Mouse (Mus musculus) intestine, embryonic 14.5 days (tissue): ENCODE data around the gene Cort. TPM values are rescaled to one million over a fixed set of nuclear protein-coding genes. Genes with fewer than 3 reads are reported as not detected.
A peak's percentile ranks its signal among the peaks of the same experiment; 100 is the strongest.

ENCODE experiments used
- ATAC-seq: fragments of 200-750 bp; cut with Nextera tagmentation; replicated peaks from 2 replicates; pipeline ENCODE4 v1.8.0; 2017; ENCODE audit warnings: low read depth, moderate number of reproducible peaks, moderate TSS enrichment, moderate library complexity; ENCODE audit not compliant: low FRiP score, low TSS enrichment
- DNase-seq: peaks from one replicate; pipeline ENCODE4 v3.0.0-alpha.2; 2018; ENCODE audit warnings: low spot score
- H3K27ac ChIP-seq: fragments of 300-500 bp; sonication (generic); 2 replicates; pipeline ENCODE4 v1.5.1; 2014; ENCODE audit warnings: low read depth, mild to moderate bottlenecking, control low read depth
- H3K27me3 ChIP-seq: fragments of 300-500 bp; sonication (generic); replicated peaks from 2 replicates; pipeline ENCODE4 v1.6.1; 2014; ENCODE audit warnings: low read length, control low read depth; ENCODE audit not compliant: control insufficient read depth, insufficient read depth
- H3K36me3 ChIP-seq: fragments of 300-500 bp; sonication (generic); 2 replicates; pipeline ENCODE4 v1.6.1; 2014; ENCODE audit warnings: low read length, control low read depth; ENCODE audit not compliant: control insufficient read depth, insufficient read depth
- H3K4me1 ChIP-seq: fragments of 300-500 bp; sonication (generic); replicated peaks from 2 replicates; pipeline ENCODE4 v1.6.1; 2014; ENCODE audit warnings: low read length, control low read depth, mixed read lengths; ENCODE audit not compliant: control insufficient read depth, insufficient read depth
- H3K4me2 ChIP-seq: fragments of 300-500 bp; sonication (generic); 2 replicates; pipeline ENCODE4 v1.6.1; 2014; ENCODE audit warnings: low read length
- H3K4me3 ChIP-seq: fragments of 300-500 bp; sonication (generic); 2 replicates; pipeline ENCODE4 v1.5.1; 2014; ENCODE audit warnings: low read depth, low read length, control low read depth, mixed read lengths
- H3K9ac ChIP-seq: fragments of 300-500 bp; sonication (generic); 2 replicates; pipeline ENCODE4 v1.6.1; 2014; ENCODE audit warnings: mild to moderate bottlenecking, low read length
- H3K9me3 ChIP-seq: fragments of 300-500 bp; sonication (generic); 2 replicates; pipeline ENCODE4 v1.6.1; 2016; ENCODE audit warnings: low read length, control low read depth; ENCODE audit not compliant: control insufficient read depth
- WGBS: fragments of 180-500 bp; shearing (Covaris S2); extraction: QIAGEN DNeasy Blood & Tissue Kit; methylation state at CpG from one replicate; pipeline ENCODE4 v1.1.7; 2014; 5-methylcytosine and 5-hydroxymethylcytosine counted together
- polyA plus RNA-seq: library from polyadenylated mRNA; unstranded; fragments of >200 nt; fragmentation: Nextera tagmentation; extraction: Ambion mirVana; gene quantifications from 2 replicates; pipeline ENCODE4 v1.2.1, GENCODE M21; 2014

The Cort gene
- polyA plus RNA-seq, 1 experiment from 2014 or later, result not detected

GRCm38 (mm10) chr4:149078261-149078660 is 48.3 kb downstream of the Cort start:
- DNase-seq, result no peak
- H3K27ac ChIP-seq, result no peak overlapping the region
- H3K4me3 ChIP-seq, result no peak overlapping the region
- 49% methylated on average over 4 of the region's 4 CpGs for WGBS
- H3K9me3 ChIP-seq, result no peaks in the 10 kb centered on the region
- no peak overlapping the region for H3K9ac ChIP-seq
- ATAC-seq, result no peak
- H3K4me1 ChIP-seq, result peaks cover 3% of the 10 kb centered on the region; the same call in 1 of the 2 replicates
- H3K27me3 ChIP-seq, result no peaks in the 10 kb centered on the region
- H3K4me2 ChIP-seq, result no peak overlapping the region
- peaks cover 6% of the 10 kb centered on the region; the same call in 1 of the 2 replicates for H3K36me3 ChIP-seq

DNA sequence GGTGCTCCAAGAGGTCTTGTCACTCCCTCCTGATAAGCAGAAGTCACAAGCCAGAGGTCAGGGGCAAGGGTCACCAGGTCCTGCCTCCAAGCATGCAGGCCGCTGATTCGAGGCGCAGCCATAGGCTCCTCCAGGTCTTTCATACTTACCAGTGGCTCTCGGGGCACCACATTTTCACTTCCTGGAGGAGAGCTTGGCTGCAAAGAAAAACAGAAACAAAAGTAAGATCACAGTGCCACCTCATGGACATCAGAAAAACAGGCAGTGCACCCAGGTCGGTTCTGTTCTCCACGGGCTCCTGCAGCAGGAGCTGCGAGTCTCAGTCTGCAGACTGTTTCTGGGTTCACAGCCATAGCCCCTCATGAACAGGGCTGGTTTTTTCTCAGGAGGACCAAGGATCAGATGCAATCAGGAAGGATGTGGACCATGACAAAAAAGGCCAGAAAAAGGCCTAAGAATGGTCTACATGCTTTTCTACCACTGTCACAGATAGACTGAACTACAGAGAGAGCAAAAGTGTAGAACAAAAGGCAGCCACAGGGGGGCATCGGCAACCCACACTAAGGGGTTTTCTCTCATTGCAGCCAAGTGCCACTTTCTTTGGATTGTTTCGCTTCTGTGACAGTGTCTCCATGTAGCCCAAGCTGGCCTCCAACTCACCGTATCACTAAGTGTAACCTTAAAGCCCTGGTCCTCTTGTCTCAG is 50.5 kb downstream of the Cort start:
- peaks cover 13% of the 10 kb centered on the region; the same call in 1 of the 2 replicates for H3K36me3 ChIP-seq
- no peak overlapping the region for H3K4me3 ChIP-seq
- H3K4me2 ChIP-seq, result no peak overlapping the region
- H3K9ac ChIP-seq, result no peak overlapping the region
- H3K27me3 ChIP-seq, result no peaks in the 10 kb centered on the region
- 28% methylated on average over 10 of the region's 10 CpGs for WGBS
- 0 out of 2 replicates have a peak overlapping the region, but pooled peaks have one; percentile 25 for H3K27ac ChIP-seq
- peak; percentile 83 for DNase-seq
- no peaks in the 10 kb centered on the region; the same call in 1 of the 2 replicates for H3K4me1 ChIP-seq
- no peaks in the 10 kb centered on the region for H3K9me3 ChIP-seq
- ATAC-seq, result peak; percentile 69

- Histone ChIP-seq H3K36me3 (peaks cover 13% of the 10 kb centered on the region; the same call in 1 of the 2 replicates), H3K27me3 (no peaks in the 10 kb centered on the region), H3K9ac (no peak overlapping the region), H3K27ac (no peak overlapping the region), H3K9me3 (no peaks in the 10 kb centered on the region), H3K4me1 (no peaks in the 10 kb centered on the region; the same call in 1 of the 2 replicates), H3K4me3 (no peak overlapping the region), H3K4me2 (no peak overlapping the region)
- ATAC-seq (no peak), DNase-seq (no peak)
- whole genome bisulfite sequencing, result 96% methylated on average over 13 of the region's 13 CpGs
Observed at GRCm38 (mm10) chr4:149075073-149075472, 51.5 kb downstream of the Cort start.

Other genes starting within 250 kb of the Cort start
- 43.9 and 46.0 TPM in 2 replicates for gene Pex14, start 26.9 kb downstream of the Cort start, polyA plus RNA-seq
- gene Dffa, start 22.6 kb downstream of the Cort start, polyA plus RNA-seq, result 37.4 and 39.8 TPM in 2 replicates
- 30.1 and 33.8 TPM in 2 replicates for gene Cenps, start 10.9 kb upstream of the Cort start, polyA plus RNA-seq
- gene Pgd, start 40.0 kb upstream of the Cort start, polyA plus RNA-seq, result 67.2 and 76.5 TPM in 2 replicates
- 34.4 and 36.5 TPM in 2 replicates for gene Kif1b, start 180.9 kb upstream of the Cort start, polyA plus RNA-seq